Mouse (Mus musculus): Measurements from ENCODE around the gene Nr1h4. TPM values are rescaled to one million over a fixed set of nuclear protein-coding genes. Genes with fewer than 3 reads are reported as not detected.

Nr1h4 gene
- polyA plus RNA-seq, 1 experiment from 2014 or later = not detected

DNA sequence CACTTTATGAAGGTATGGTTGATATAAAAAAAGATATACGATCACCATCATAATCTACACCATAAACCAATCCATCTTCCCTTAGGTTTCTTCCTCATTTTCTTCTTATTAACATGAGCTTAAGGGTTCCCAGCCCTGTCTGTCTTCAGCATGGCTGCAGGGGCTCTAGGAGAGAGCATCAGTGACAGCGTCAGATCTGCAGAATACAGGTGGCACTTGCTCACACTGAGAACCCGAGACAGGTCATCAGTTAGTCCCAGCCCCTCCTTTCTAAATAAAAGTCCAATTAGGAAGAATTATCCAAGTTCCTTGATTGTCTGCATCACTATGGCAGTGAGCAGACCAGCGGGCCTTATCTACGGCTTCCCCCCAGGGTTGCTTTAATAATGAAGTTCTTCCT lies 934 bp downstream of the Nr1h4 start:
- Histone ChIP-seq H3K4me3 (ENCODE audit: low read depth, low read length) (no peak overlapping the region), H3K36me3 (ENCODE audit: control insufficient read depth, insufficient read depth, low read length) (no peaks in the 10 kb centered on the region), H3K27ac (replicated peaks; ENCODE audit: low read depth, low read length) (no peak overlapping the region), H3K4me1 (ENCODE audit: control insufficient read depth, insufficient read depth, low read length) (no peaks in the 10 kb centered on the region), H3K4me2 (ENCODE audit: low read depth, severe bottlenecking) (no peak overlapping the region), H3K9me3 (ENCODE audit: control insufficient read depth, low read length) (no peaks in the 10 kb centered on the region), H3K9ac (ENCODE audit: low read length) (no peak overlapping the region), H3K27me3 (ENCODE audit: control insufficient read depth, insufficient read depth, low read length) (no peaks in the 10 kb centered on the region)
- 89% methylated on average over 5 of the region's 5 CpGs for WGBS
- DNase-seq (ENCODE audit: low spot score) (no peak), ATAC-seq (ENCODE audit: insufficient number of reproducible peaks, low FRiP score, low TSS enrichment, low read depth) (no peak)

DNA sequence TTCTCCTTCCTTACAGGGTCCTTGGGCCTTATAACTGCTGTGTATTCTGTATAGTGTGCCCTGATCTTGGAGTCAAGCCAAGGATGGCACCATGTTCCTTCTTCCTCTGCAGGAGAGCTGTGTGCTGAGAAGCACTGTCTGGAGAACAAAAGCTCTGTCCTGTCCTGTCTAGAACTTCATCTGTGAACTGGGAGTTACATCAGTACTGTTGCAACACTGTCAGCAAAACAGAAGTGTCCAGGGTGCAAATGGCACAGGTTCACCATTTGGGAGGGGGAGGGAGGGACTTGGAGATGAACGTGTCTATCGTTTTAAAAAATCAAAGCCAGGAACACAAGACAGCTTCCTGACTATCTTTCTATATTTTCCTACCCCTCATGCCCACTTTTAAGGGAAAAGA lies 1.4 kb downstream of the Nr1h4 start:
- WGBS = 95% methylated on average over 2 of the region's 2 CpGs
- no peak for ATAC-seq (ENCODE audit: insufficient number of reproducible peaks, low FRiP score, low TSS enrichment, low read depth)
- Histone ChIP-seq H3K9ac (ENCODE audit: low read length) (no peak overlapping the region), H3K4me2 (ENCODE audit: low read depth, severe bottlenecking) (no peak overlapping the region), H3K9me3 (ENCODE audit: control insufficient read depth, low read length) (no peaks in the 10 kb centered on the region), H3K4me3 (ENCODE audit: low read depth, low read length) (no peak overlapping the region), H3K27ac (replicated peaks; ENCODE audit: low read depth, low read length) (no peak overlapping the region), H3K27me3 (ENCODE audit: control insufficient read depth, insufficient read depth, low read length) (no peaks in the 10 kb centered on the region), H3K4me1 (ENCODE audit: control insufficient read depth, insufficient read depth, low read length) (no peaks in the 10 kb centered on the region), H3K36me3 (ENCODE audit: control insufficient read depth, insufficient read depth, low read length) (no peaks in the 10 kb centered on the region)
- no peak for DNase-seq (ENCODE audit: low spot score)

DNA sequence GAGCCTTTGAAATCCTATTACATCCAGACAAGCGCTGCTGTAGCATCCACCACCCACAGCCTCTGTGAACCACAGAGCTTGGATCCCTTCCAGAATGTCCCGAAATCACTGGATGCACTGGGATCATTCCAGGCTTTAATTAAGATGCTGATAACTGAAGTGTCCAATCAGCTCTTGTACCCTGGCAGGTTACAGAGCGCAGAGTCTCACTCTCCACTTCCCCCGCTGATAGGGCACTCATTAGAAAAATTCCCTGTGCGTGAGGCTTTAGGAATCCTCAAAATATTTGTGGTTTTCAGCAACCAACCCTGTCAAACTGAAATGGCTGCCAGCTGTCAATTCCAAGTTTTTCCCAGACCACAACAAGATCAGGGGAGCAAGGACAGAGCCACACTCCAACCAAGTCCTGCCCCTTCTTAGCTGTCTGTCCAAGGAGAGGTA lies 2.2 kb downstream of the Nr1h4 start:
- H3K4me2 ChIP-seq (ENCODE audit: low read depth, severe bottlenecking) = no peak overlapping the region
- 72% methylated on average over 5 of the region's 5 CpGs for WGBS
- DNase-seq (ENCODE audit: low spot score) = no peak

DNA sequence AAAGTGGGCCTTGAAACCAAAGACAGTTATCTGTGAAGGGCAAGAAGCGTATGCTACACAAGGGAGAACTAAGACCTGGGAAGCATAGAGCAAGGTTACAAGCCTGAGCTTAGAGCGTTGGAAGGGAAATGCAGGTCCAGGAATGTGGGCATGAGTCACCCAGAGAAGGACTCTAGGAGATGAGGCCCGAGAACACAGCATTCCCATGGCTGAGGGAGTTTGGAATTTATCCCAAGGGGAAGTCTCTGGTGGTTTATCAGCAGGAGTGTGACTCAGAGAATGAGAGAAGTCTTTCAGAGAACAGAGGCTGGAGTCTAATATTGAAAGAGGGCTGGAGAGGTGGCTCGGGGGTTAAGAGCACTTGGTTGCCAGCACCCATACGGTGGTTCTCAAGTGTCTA lies 6.3 kb downstream of the Nr1h4 start:
- Histone ChIP-seq H3K9ac (ENCODE audit: low read length) (no peak overlapping the region), H3K27ac (replicated peaks; ENCODE audit: low read depth, low read length) (no peak overlapping the region), H3K27me3 (ENCODE audit: control insufficient read depth, insufficient read depth, low read length) (no peaks in the 10 kb centered on the region), H3K36me3 (ENCODE audit: control insufficient read depth, insufficient read depth, low read length) (no peaks in the 10 kb centered on the region), H3K4me2 (ENCODE audit: low read depth, severe bottlenecking) (no peak overlapping the region), H3K4me3 (ENCODE audit: low read depth, low read length) (no peak overlapping the region), H3K9me3 (ENCODE audit: control insufficient read depth, low read length) (no peaks in the 10 kb centered on the region), H3K4me1 (ENCODE audit: control insufficient read depth, insufficient read depth, low read length) (no peaks in the 10 kb centered on the region)
- no peak for DNase-seq (ENCODE audit: low spot score)
- no peak for ATAC-seq (ENCODE audit: insufficient number of reproducible peaks, low FRiP score, low TSS enrichment, low read depth)
- WGBS = 81% methylated on average over 5 of the region's 5 CpGs

More for the DNA sequence above, 2.2 kb downstream of the Nr1h4 start:
- H3K9ac ChIP-seq (ENCODE audit: low read length) = no peak overlapping the region
- H3K4me1 ChIP-seq (ENCODE audit: control insufficient read depth, insufficient read depth, low read length) = no peaks in the 10 kb centered on the region
- ATAC-seq (ENCODE audit: insufficient number of reproducible peaks, low FRiP score, low TSS enrichment, low read depth) = no peak
- no peaks in the 10 kb centered on the region for H3K9me3 ChIP-seq (ENCODE audit: control insufficient read depth, low read length)
- no peaks in the 10 kb centered on the region for H3K27me3 ChIP-seq (ENCODE audit: control insufficient read depth, insufficient read depth, low read length)
- H3K27ac ChIP-seq (replicated peaks; ENCODE audit: low read depth, low read length) = no peak overlapping the region
- H3K36me3 ChIP-seq (ENCODE audit: control insufficient read depth, insufficient read depth, low read length) = no peaks in the 10 kb centered on the region
- no peak overlapping the region for H3K4me3 ChIP-seq (ENCODE audit: low read depth, low read length)

DNA sequence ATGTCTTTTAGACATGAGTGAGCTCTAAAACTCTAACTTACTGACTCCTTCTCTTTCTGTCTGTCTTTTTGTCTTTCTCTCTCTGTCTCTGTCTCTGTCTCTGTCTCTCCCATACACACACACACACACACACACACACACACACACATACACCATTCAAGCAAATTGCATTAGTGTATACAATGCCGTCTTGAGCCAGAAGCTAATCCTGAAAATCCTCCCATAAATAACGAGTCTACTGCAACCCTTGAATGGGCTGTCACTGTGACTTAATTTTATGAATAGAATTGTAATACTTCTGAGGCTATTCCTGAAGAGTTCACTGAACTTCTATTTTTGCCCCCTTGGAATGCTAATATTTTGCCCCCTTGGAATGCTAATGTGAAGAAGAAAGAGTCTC lies 7.6 kb downstream of the Nr1h4 start:
- H3K4me2 ChIP-seq (ENCODE audit: low read depth, severe bottlenecking) = no peak overlapping the region
- H3K36me3 ChIP-seq (ENCODE audit: control insufficient read depth, insufficient read depth, low read length) = no peaks in the 10 kb centered on the region
- DNase-seq (ENCODE audit: low spot score) (no peak), ATAC-seq (ENCODE audit: insufficient number of reproducible peaks, low FRiP score, low TSS enrichment, low read depth) (no peak)
- H3K4me1 ChIP-seq (ENCODE audit: control insufficient read depth, insufficient read depth, low read length) = no peaks in the 10 kb centered on the region
- no peak overlapping the region for H3K4me3 ChIP-seq (ENCODE audit: low read depth, low read length)
- 80% methylated on average over 2 of the region's 2 CpGs for WGBS
- no peak overlapping the region for H3K9ac ChIP-seq (ENCODE audit: low read length)
- no peak overlapping the region for H3K27ac ChIP-seq (replicated peaks; ENCODE audit: low read depth, low read length)
- no peaks in the 10 kb centered on the region for H3K27me3 ChIP-seq (ENCODE audit: control insufficient read depth, insufficient read depth, low read length)
- H3K9me3 ChIP-seq (ENCODE audit: control insufficient read depth, low read length) = no peaks in the 10 kb centered on the region

DNA sequence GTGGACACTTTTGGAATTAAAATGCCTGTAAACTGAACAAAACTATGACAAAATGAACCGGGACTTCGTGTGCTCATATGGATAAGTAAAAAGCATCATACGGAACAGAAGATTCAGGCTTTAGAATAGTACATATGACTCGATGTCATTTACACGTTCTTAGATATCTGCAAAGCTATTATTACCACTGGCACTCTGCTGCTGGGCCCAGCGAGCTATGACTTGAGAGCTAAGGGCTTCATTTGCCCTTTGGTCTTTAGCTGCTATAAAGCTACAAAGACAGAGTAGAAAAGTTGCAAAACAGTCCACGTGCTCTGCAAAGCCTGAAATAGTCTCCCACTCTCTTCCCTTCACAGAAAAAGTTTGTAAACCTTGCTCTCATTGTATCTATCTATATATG lies 10.9 kb downstream of the Nr1h4 start:
- no peak for DNase-seq (ENCODE audit: low spot score)

DNA sequence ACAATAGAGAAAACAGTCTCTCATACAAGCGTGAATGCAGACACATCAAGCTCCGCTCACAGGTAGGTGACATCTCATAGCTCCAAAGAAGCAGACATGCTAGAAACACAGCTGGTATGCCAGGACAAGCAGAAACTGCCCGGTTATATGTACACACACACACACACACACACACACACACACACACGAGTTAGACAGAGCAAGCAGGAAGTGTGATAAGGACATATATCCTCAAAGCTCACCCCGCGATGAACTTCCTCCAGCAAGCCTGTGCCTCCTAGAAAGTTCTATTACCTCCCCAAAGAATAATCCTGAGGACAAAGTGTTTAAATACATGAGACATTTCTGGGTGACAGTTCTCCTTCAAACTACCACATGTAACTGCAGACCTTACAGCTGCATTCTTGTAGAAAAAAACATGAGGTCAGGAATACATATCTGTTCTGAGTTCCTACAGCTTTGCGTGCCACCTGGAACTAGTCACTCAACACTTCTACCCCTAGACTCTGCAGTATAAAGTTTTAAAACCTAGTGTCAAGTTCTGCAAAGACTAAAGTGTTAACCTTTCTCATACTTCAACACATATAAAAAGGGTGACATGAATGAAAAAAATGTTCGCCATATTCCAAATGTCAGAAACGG lies 11.5 kb downstream of the Nr1h4 start:
- no peak for DNase-seq (ENCODE audit: low spot score)
- no peaks in the 10 kb centered on the region for H3K4me1 ChIP-seq (ENCODE audit: control insufficient read depth, insufficient read depth, low read length)
- H3K27me3 ChIP-seq (ENCODE audit: control insufficient read depth, insufficient read depth, low read length) = no peaks in the 10 kb centered on the region
- no peak overlapping the region for H3K4me2 ChIP-seq (ENCODE audit: low read depth, severe bottlenecking)
- no peak overlapping the region for H3K27ac ChIP-seq (replicated peaks; ENCODE audit: low read depth, low read length)
- no peaks in the 10 kb centered on the region for H3K9me3 ChIP-seq (ENCODE audit: control insufficient read depth, low read length)
- no peak overlapping the region for H3K9ac ChIP-seq (ENCODE audit: low read length)
- no peaks in the 10 kb centered on the region for H3K36me3 ChIP-seq (ENCODE audit: control insufficient read depth, insufficient read depth, low read length)
- WGBS = 85% methylated on average over 9 of the region's 9 CpGs
- no peak overlapping the region for H3K4me3 ChIP-seq (ENCODE audit: low read depth, low read length)
- no peak for ATAC-seq (ENCODE audit: insufficient number of reproducible peaks, low FRiP score, low TSS enrichment, low read depth)

More for the DNA sequence above, 10.9 kb downstream of the Nr1h4 start:
- Histone ChIP-seq H3K27ac (replicated peaks; ENCODE audit: low read depth, low read length) (no peak overlapping the region), H3K9ac (ENCODE audit: low read length) (no peak overlapping the region), H3K4me3 (ENCODE audit: low read depth, low read length) (no peak overlapping the region), H3K27me3 (ENCODE audit: control insufficient read depth, insufficient read depth, low read length) (no peaks in the 10 kb centered on the region), H3K36me3 (ENCODE audit: control insufficient read depth, insufficient read depth, low read length) (no peaks in the 10 kb centered on the region), H3K4me1 (ENCODE audit: control insufficient read depth, insufficient read depth, low read length) (no peaks in the 10 kb centered on the region), H3K9me3 (ENCODE audit: control insufficient read depth, low read length) (no peaks in the 10 kb centered on the region), H3K4me2 (ENCODE audit: low read depth, severe bottlenecking) (no peak overlapping the region)
- 84% methylated on average over 7 of the region's 7 CpGs for WGBS
- no peak for ATAC-seq (ENCODE audit: insufficient number of reproducible peaks, low FRiP score, low TSS enrichment, low read depth)

DNA sequence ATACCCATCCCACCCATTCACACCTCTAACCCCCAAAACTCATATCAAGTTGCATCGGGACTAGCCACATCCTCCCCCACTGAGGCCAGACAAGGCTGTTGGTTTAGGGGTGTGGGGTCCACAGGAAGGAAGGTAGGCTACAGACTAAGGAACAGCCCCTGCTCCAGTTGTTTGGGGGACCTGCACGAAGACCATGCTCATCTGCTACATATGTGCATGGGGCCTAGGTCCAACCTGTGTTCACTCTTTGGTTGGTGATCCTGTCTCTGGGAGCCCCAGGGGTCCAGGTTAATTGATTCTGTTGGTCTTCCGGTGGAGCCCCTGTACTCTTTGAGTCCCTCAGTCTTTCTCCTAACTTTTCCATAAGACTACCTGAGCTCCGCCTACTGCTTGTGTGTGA lies 13.0 kb downstream of the Nr1h4 start:
- 97% methylated on average over 4 of the region's 4 CpGs for WGBS
- ATAC-seq (ENCODE audit: insufficient number of reproducible peaks, low FRiP score, low TSS enrichment, low read depth) = no peak
- no peak overlapping the region for H3K4me3 ChIP-seq (ENCODE audit: low read depth, low read length)

DNA sequence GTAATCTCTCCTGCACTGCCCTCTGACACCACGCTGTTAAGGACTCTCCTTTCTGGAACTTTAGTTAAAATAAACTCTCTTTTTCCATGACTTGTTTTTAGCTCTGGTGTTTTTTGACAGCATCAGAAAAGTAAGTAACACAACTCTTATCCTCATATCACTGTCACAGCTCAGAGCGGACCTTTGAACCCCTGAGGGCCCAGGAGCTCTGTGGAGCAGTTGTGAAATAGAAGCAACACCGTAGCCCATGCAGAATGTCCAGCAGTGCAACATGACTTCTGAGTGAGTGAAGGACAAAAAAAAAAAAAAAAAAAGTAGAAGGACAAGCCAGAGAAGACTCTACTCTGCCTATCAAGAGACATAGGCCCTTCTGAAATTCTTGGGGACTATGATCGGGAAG lies 14.2 kb downstream of the Nr1h4 start:
- no peak for ATAC-seq (ENCODE audit: insufficient number of reproducible peaks, low FRiP score, low TSS enrichment, low read depth)
- Histone ChIP-seq H3K27me3 (ENCODE audit: control insufficient read depth, insufficient read depth, low read length) (no peaks in the 10 kb centered on the region), H3K27ac (replicated peaks; ENCODE audit: low read depth, low read length) (no peak overlapping the region), H3K36me3 (ENCODE audit: control insufficient read depth, insufficient read depth, low read length) (no peaks in the 10 kb centered on the region), H3K9ac (ENCODE audit: low read length) (no peak overlapping the region), H3K9me3 (ENCODE audit: control insufficient read depth, low read length) (no peaks in the 10 kb centered on the region), H3K4me3 (ENCODE audit: low read depth, low read length) (no peak overlapping the region), H3K4me2 (ENCODE audit: low read depth, severe bottlenecking) (no peak overlapping the region), H3K4me1 (ENCODE audit: control insufficient read depth, insufficient read depth, low read length) (no peaks in the 10 kb centered on the region)
- no peak for DNase-seq (ENCODE audit: low spot score)
- 82% methylated on average over 4 of the region's 4 CpGs for WGBS

More for the DNA sequence above, 13.0 kb downstream of the Nr1h4 start:
- DNase-seq (ENCODE audit: low spot score) = no peak
- Histone ChIP-seq H3K9me3 (ENCODE audit: control insufficient read depth, low read length) (no peaks in the 10 kb centered on the region), H3K27ac (replicated peaks; ENCODE audit: low read depth, low read length) (no peak overlapping the region), H3K4me1 (ENCODE audit: control insufficient read depth, insufficient read depth, low read length) (no peaks in the 10 kb centered on the region), H3K4me2 (ENCODE audit: low read depth, severe bottlenecking) (no peak overlapping the region), H3K36me3 (ENCODE audit: control insufficient read depth, insufficient read depth, low read length) (no peaks in the 10 kb centered on the region), H3K9ac (ENCODE audit: low read length) (no peak overlapping the region), H3K27me3 (ENCODE audit: control insufficient read depth, insufficient read depth, low read length) (no peaks in the 10 kb centered on the region)
